Mouse (Mus musculus) Patski (cell line): Measurements from ENCODE around the gene Atxn7l3. TPM values are rescaled to one million over a fixed set of nuclear protein-coding genes. Genes with fewer than 3 reads are reported as not detected.

ENCODE experiments used
- ATAC-seq: fragments of 100-300 bp; one replicate; pipeline ENCODE4 v1.8.0; 2021
- CTCF ChIA-PET: fragments of 350-600 bp; sonication (Branson Sonifier 250); formaldehyde crosslinking; loops from one replicate; lab custom pipeline; 2022; ENCODE audit warnings: inconsistent platforms; lab: Charles Lee
- POLR2A ChIA-PET: fragments of 350-600 bp; sonication (Branson Sonifier 250); formaldehyde crosslinking; loops from one replicate; lab custom pipeline; 2022; ENCODE audit warnings: antibody characterized with exemption, inconsistent platforms; lab: Charles Lee
- DNase-seq: peaks from one replicate; pipeline ENCODE4 v3.0.0-alpha.2; 2011; ENCODE audit warnings: low read depth, low spot score
- H3K27me3 ChIP-seq: fragments of 371-371 bp; one replicate; pipeline ENCODE4 v1.5.1; 2021
- CTCF ChIP-seq: fragments of 100-300 bp; IDR thresholded peaks from one replicate; pipeline ENCODE4 v1.5.1; 2021
- in situ Hi-C: fragments of 300-500 bp; cut with MboI; formaldehyde crosslinking; loops from 3 replicates; pipeline ENCODE4 v1.11.1; 2018; ENCODE audit warnings: low pct_unique_long_range_greater_than_20kb, mixed read lengths
- polyA plus RNA-seq: library from polyadenylated mRNA; unstranded; gene quantifications from one replicate; pipeline ENCODE4 v1.2.3, GENCODE M21; 2021

The Atxn7l3 gene
- polyA plus RNA-seq, 1 experiment from 2014 or later = 53.4 TPM

GRCm38 (mm10) chr11:102334010-102334409 lies 37.6 kb upstream of the Atxn7l3 start:
- no peak for TF ChIP-seq CTCF
- ChIA-PET POLR2A (interaction anchor here (0.6 to 1.3 kb wide), 3 partner anchors 14 to 121 kb away, joined by 3 to 5 read pairs (median 3); partner anchors contain the start of genes Slc25a39 and Ubtf), CTCF (interaction anchor here (0.6 kb wide), 1 partner anchor 67 kb away, joined by 3 read pairs; no protein-coding TSS in a partner anchor)
- ATAC-seq = no peak
- in situ Hi-C loops = no loop called here
- peaks cover 13% of the 10 kb centered on the region for H3K27me3 ChIP-seq
- no peak for DNase-seq

DNA sequence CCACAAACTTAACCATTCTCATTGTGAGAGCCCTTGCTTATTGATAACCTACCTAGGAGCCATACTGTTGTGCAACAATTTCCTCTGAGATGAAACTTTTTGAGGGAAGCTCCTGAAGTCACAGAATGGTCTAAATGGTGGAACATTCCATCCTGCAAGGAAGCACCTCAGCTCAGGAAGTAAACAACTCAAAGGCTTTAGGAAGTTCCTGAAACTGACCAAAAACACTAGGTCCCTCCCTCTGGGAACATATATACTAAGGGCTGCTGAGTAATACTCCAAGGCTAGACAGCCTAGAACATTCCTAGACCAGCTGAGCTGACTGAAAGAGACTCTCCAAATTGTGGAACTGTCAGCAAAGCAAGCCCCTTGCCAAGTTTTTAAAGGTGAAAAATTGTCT lies 36.6 kb upstream of the Atxn7l3 start:
- ChIA-PET CTCF (interaction anchor here (1.0 kb wide), 2 partner anchors 46 to 301 kb away, joined by 3 to 4 read pairs; no protein-coding TSS in a partner anchor), POLR2A (interaction anchor here (1.2 kb wide), 1 partner anchor 13 kb away, joined by 5 read pairs; the partner anchor contains the start of gene Ubtf)
- no peak for DNase-seq
- H3K27me3 ChIP-seq = peaks cover 13% of the 10 kb centered on the region
- no peak for ATAC-seq
- no peak for TF ChIP-seq CTCF
- in situ Hi-C loops = no loop called here

DNA sequence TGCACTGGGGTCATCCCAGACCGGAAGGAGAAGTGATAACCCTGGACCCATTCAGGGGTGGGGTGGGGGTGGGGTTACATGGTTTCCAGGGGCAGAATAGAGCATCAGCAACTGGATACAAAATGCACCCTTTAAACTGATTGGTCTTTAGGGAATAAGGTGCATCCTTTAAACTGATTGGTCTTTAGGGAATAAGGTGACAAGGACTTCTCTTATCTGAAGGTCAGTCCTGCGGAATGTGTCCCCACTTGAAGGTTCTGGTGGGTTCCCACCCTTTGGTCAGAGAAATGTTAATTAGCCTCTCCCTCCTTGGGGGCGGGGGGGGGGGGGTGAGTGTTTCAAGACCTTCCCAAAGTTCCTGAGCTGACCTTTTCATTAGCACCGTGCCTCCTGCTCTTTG lies 35.4 kb upstream of the Atxn7l3 start:
- peaks cover 13% of the 10 kb centered on the region for H3K27me3 ChIP-seq
- DNase-seq = no peak
- CTCF ChIA-PET = no interaction called here
- no peak for TF ChIP-seq CTCF
- POLR2A ChIA-PET = interaction anchor here (1.1 kb wide), 1 partner anchor 13 kb away, joined by 6 read pairs; the partner anchor contains the start of gene Ubtf
- in situ Hi-C loops = no loop called here
- ATAC-seq = no peak

DNA sequence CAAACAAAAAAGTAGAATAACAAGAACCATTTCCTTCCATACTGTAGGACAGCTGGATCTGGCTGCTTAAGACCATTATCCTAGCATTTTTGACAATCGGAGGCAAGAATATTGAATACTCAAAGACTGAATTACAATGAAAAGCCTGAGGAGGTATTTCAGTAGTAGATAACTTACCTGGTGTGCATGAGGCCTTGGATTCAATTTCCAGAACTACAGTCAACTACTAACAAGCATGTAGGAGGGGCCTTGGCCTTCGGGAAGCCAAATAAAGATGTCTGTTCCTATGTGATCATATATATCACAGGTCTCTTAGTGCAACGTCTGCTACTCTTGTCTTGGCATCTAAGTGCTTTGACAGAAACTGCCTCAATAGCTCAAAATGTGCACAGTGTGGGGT lies 33.6 kb upstream of the Atxn7l3 start:
- DNase-seq (no peak), ATAC-seq (no peak)
- in situ Hi-C loops = no loop called here
- peaks cover 9% of the 10 kb centered on the region for H3K27me3 ChIP-seq
- ChIA-PET POLR2A (no interaction called here), CTCF (no interaction called here)
- no peak for TF ChIP-seq CTCF

DNA sequence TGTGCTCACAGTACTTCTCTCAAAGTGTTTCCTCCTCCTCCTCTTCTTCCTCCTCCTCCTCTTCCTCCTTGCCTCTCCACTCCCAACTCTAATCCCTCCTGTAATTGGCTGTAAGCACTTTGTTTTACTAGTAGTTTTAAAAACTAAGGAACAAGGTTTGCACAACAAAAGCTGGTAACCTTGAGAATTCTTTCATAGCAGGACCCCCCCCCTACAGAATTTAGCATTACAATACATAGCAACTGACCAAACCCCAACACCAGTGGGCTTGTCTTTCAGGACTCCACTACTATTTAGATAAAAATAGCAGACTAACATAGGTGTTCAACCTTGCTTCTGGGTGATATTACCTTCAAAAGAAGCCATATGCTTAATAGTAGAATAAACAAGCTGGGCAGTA lies 33.1 kb upstream of the Atxn7l3 start:
- DNase-seq (no peak), ATAC-seq (no peak)
- in situ Hi-C loops = no loop called here
- ChIA-PET POLR2A (interaction anchor here (0.6 to 1.0 kb wide), 3 partner anchors 10 to 58 kb away, joined by 3 to 5 read pairs (median 3); partner anchors contain the start of gene Ubtf), CTCF (no interaction called here)
- peaks cover 9% of the 10 kb centered on the region for H3K27me3 ChIP-seq
- no peak for TF ChIP-seq CTCF

DNA sequence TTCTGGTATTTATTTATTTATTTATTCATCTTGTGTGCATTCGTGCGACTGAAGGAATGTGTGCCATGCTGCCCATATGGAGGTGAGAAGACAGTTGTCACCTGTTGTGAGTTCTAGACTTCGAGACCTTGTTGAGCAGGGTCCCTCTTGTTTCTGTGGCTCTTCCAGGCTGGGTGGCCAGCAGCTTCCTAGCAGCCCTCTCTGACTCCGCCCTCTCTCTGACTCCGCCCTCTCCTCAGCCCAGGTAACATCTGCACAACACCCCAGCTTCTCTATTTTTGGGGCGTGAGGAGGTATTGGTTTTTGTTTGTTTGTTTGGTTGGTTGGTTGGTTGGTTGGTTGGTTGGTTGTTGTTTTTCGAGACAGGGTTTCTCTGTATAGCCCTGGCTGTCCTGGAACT lies 31.4 kb upstream of the Atxn7l3 start:
- ATAC-seq (no peak), DNase-seq (no peak)
- in situ Hi-C loops = no loop called here
- CTCF ChIA-PET = no interaction called here
- POLR2A ChIA-PET = no interaction called here
- TF ChIP-seq CTCF = no peak
- H3K27me3 ChIP-seq = peaks cover 6% of the 10 kb centered on the region

GRCm38 (mm10) chr11:102327250-102327649 lies 30.8 kb upstream of the Atxn7l3 start:
- TF ChIP-seq CTCF = no peak
- in situ Hi-C loops = no loop called here
- ChIA-PET CTCF (no interaction called here), POLR2A (no interaction called here)
- H3K27me3 ChIP-seq = peaks cover 3% of the 10 kb centered on the region
- ATAC-seq = no peak
- no peak for DNase-seq

GRCm38 (mm10) chr11:102323516-102323915 lies 27.1 kb upstream of the Atxn7l3 start:
- in situ Hi-C loops = loop anchor here (5.0 kb wide), 1 partner anchor 84 kb away; the partner anchor contains the start of gene Slc25a39
- DNase-seq (no peak), ATAC-seq (no peak)
- no peak for TF ChIP-seq CTCF
- ChIA-PET CTCF (interaction anchor here (1.0 kb wide), 1 partner anchor 11 kb away, joined by 3 read pairs; no protein-coding TSS in a partner anchor), POLR2A (interaction anchor here (1.2 kb wide), 1 partner anchor 83 kb away, joined by 3 read pairs; no protein-coding TSS in a partner anchor)
- H3K27me3 ChIP-seq = no peaks in the 10 kb centered on the region

DNA sequence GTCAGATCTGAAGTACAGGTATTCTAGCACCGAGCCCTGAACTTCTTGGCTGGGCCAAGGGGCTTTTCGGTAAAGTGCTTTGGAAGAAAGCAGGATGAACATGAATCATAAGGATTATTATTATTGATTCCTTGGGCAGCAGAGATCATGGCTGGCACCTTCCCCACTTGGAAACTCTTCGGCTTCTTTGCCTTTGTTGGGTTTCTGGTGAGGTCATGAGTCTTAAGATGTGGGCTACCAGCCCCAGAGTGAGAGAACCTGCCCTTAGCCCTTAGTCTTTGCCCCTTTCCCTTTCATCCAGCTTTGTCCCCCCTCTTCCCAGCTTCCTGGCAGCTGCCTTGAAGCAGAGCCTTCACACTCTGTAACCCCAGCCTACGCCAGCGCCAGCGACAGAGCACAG lies 25.5 kb upstream of the Atxn7l3 start:
- POLR2A ChIA-PET = interaction anchor here (7.6 kb wide), 1 partner anchor 86 kb away, joined by 110 read pairs; the partner anchor contains the start of gene Slc25a39
- no peak for DNase-seq
- in situ Hi-C loops = loop anchor here (5.0 kb wide), 1 partner anchor 85 kb away; the partner anchor contains the start of gene Slc25a39
- CTCF ChIA-PET = interaction anchor here (2.4 kb wide), 1 partner anchor 13 kb away, joined by 5 read pairs; no protein-coding TSS in a partner anchor
- H3K27me3 ChIP-seq = no peaks in the 10 kb centered on the region
- no peak for ATAC-seq
- TF ChIP-seq CTCF = no peak

DNA sequence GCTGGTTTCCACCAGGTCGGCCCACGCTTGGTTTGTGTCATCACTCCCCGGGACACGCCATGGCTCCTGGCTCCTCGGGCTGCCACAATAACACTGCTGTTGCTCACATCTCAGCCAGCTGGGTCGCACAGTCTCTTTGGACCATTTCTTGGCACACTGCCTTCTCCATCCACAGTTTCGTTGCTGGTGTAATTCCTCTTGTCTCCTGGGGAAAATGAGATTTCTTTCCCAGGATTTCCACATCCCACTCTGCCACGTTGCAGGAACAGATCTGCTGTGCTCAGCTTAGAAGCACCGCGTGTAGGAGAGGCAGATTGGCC lies 24.2 kb upstream of the Atxn7l3 start:
- no peak for ATAC-seq
- POLR2A ChIA-PET = interaction anchor here (1.2 to 7.6 kb wide), 3 partner anchors 12 to 87 kb away, joined by 5 to 110 read pairs (median 26); partner anchors contain the start of gene Slc25a39
- DNase-seq = no peak
- no peak for TF ChIP-seq CTCF
- in situ Hi-C loops = loop anchor here (5.0 kb wide), 1 partner anchor 87 kb away; the partner anchor contains the start of gene Slc25a39
- no peaks in the 10 kb centered on the region for H3K27me3 ChIP-seq
- CTCF ChIA-PET = interaction anchor here (1.0 to 2.4 kb wide), 3 partner anchors 11 to 101 kb away, joined by 4 to 5 read pairs (median 5); no protein-coding TSS in a partner anchor
